Mouse (Mus musculus) left cerebral cortex, postnatal 25 days (tissue): Measurements from ENCODE around the gene Samd10. TPM values are rescaled to one million over a fixed set of nuclear protein-coding genes. Genes with fewer than 3 reads are reported as not detected.

Source experiments
- DNase-seq, 2 experiments: peaks; one replicate each; pipeline ENCODE4 v3.0.0; 2022; ENCODE audit warnings: low spot score in 2 of 2, mixed read lengths in 1 of 2
- intact Hi-C: fragments of 180-260 bp; cut with DNase I; formaldehyde crosslinking; loops from one replicate; pipeline ENCODE4 v1.15.1; 2025
- total RNA-seq, 2 experiments: library from RNA; stranded (reverse); gene quantifications; 2 replicates each; pipeline ENCODE4 v1.2.3; 2021

The Samd10 gene
- total RNA-seq, 2 experiments from 2014 or later, result 19.4 to 20.2 TPM

- DNase-seq, result peak; percentile 74 to 86
- intact Hi-C loops, result loop anchor here (1.0 to 5.0 kb wide), 3 partner anchors 61 to 189 kb away; partner anchors contain the start of gene Dnajc5
Observed at GRCm38 (mm10) chr2:181581016-181581401, 18.0 kb downstream of the Samd10 start.

GRCm38 (mm10) chr2:181580131-181580772 is 18.8 kb downstream of the Samd10 start:
- DNase-seq, result no peak
- intact Hi-C loops, result loop anchor here (5.0 kb wide), 2 partner anchors 168 to 188 kb away; no protein-coding TSS in a partner anchor

- intact Hi-C loops, result loop anchor here (5.0 kb wide), 2 partner anchors 167 to 187 kb away; no protein-coding TSS in a partner anchor
- DNase-seq, result no peak
Observed at GRCm38 (mm10) chr2:181579681-181580080, 19.3 kb downstream of the Samd10 start.

GRCm38 (mm10) chr2:181578790-181579618 is 20.0 kb downstream of the Samd10 start:
- intact Hi-C loops, result no loop called here
- DNase-seq, result no peak

- intact Hi-C loops, result no loop called here
- DNase-seq, result peak in 1 of 2 experiments; percentile 47
Observed at GRCm38 (mm10) chr2:181577981-181578581, 20.9 kb downstream of the Samd10 start.

- no peak for DNase-seq
- intact Hi-C loops, result no loop called here
Observed at GRCm38 (mm10) chr2:181577126-181577525, 21.9 kb downstream of the Samd10 start.

- intact Hi-C loops, result no loop called here
- DNase-seq, result no peak
Observed at GRCm38 (mm10) chr2:181576613-181577012, 22.4 kb downstream of the Samd10 start.

GRCm38 (mm10) chr2:181574921-181575545 is 24.0 kb downstream of the Samd10 start:
- DNase-seq, result no peak
- intact Hi-C loops, result no loop called here

GRCm38 (mm10) chr2:181573961-181574360 is 25.1 kb downstream of the Samd10 start:
- DNase-seq, result no peak
- intact Hi-C loops, result no loop called here

- intact Hi-C loops, result no loop called here
Observed at GRCm38 (mm10) chr2:181572921-181573920, 25.8 kb downstream of the Samd10 start.

GRCm38 (mm10) chr2:181571941-181572670 is 26.9 kb downstream of the Samd10 start:
- intact Hi-C loops, result no loop called here
- DNase-seq, result no peak

More at GRCm38 (mm10) chr2:181572921-181573920, 25.8 kb downstream of the Samd10 start:
- no peak for DNase-seq

- intact Hi-C loops, result no loop called here
- DNase-seq, result peak in 1 of 2 experiments; percentile 49
Observed at GRCm38 (mm10) chr2:181570921-181571595, 28.0 kb downstream of the Samd10 start.

GRCm38 (mm10) chr2:181570375-181570774 is 28.6 kb downstream of the Samd10 start:
- no peak for DNase-seq

GRCm38 (mm10) chr2:181569856-181570255 is 29.2 kb downstream of the Samd10 start:
- intact Hi-C loops, result no loop called here

More at GRCm38 (mm10) chr2:181570375-181570774, 28.6 kb downstream of the Samd10 start:
- intact Hi-C loops, result no loop called here

GRCm38 (mm10) chr2:181568272-181569008 is 30.6 kb downstream of the Samd10 start:
- intact Hi-C loops, result no loop called here
- DNase-seq, result no peak

More at GRCm38 (mm10) chr2:181569856-181570255, 29.2 kb downstream of the Samd10 start:
- no peak for DNase-seq

- no peak for DNase-seq
- intact Hi-C loops, result no loop called here
Observed at GRCm38 (mm10) chr2:181567338-181567737, 31.7 kb downstream of the Samd10 start.

- DNase-seq, result no peak
- intact Hi-C loops, result no loop called here
Observed at GRCm38 (mm10) chr2:181553772-181554171, 45.2 kb downstream of the Samd10 start.
